Mouse (Mus musculus): ENCODE data around the gene Gramd2.

Gramd2 gene

GRCm38 (mm10) chr9:59668473-59668872 is 11.5 kb upstream of the Gramd2 start:
- no peak for DNase-seq

GRCm38 (mm10) chr9:59669172-59669571 is 10.8 kb upstream of the Gramd2 start:
- no peak for DNase-seq

- DNase-seq = peak; percentile 76
Measured at GRCm38 (mm10) chr9:59672195-59672894, 7.6 kb upstream of the Gramd2 start.

- DNase-seq = no peak
Measured at GRCm38 (mm10) chr9:59673427-59673826, 6.5 kb upstream of the Gramd2 start.

GRCm38 (mm10) chr9:59675598-59675997 is 4.3 kb upstream of the Gramd2 start:
- DNase-seq = no peak

- peak; percentile 78 for DNase-seq
Measured at GRCm38 (mm10) chr9:59678313-59678712, 1.6 kb upstream of the Gramd2 start.

GRCm38 (mm10) chr9:59680534-59680875 is 561 bp downstream of the Gramd2 start:
- DNase-seq = peak; percentile 29

GRCm38 (mm10) chr9:59684020-59684419 is 4.1 kb downstream of the Gramd2 start:
- no peak for DNase-seq

GRCm38 (mm10) chr9:59687416-59688046 is 7.6 kb downstream of the Gramd2 start:
- no peak for DNase-seq

GRCm38 (mm10) chr9:59691635-59692094 is 11.7 kb downstream of the Gramd2 start:
- no peak for DNase-seq

- no peak for DNase-seq
Measured at GRCm38 (mm10) chr9:59692145-59692544, 12.2 kb downstream of the Gramd2 start.

GRCm38 (mm10) chr9:59694571-59695450 is 14.9 kb downstream of the Gramd2 start:
- DNase-seq = no peak

- no peak for DNase-seq
Measured at GRCm38 (mm10) chr9:59695451-59695813, 15.5 kb downstream of the Gramd2 start.

GRCm38 (mm10) chr9:59696381-59696780 is 16.4 kb downstream of the Gramd2 start:
- no peak for DNase-seq

- no peak for DNase-seq
Measured at GRCm38 (mm10) chr9:59701094-59701493, 21.1 kb downstream of the Gramd2 start.

GRCm38 (mm10) chr9:59703099-59703498 is 23.2 kb downstream of the Gramd2 start:
- no peak for DNase-seq

GRCm38 (mm10) chr9:59706850-59707825 is 27.2 kb downstream of the Gramd2 start:
- DNase-seq = no peak

GRCm38 (mm10) chr9:59709225-59709624 is 29.3 kb downstream of the Gramd2 start:
- no peak for DNase-seq

GRCm38 (mm10) chr9:59716275-59716898 is 36.4 kb downstream of the Gramd2 start:
- no peak for DNase-seq

- DNase-seq = no peak
Measured at GRCm38 (mm10) chr9:59718237-59718636, 38.3 kb downstream of the Gramd2 start.

- no peak for DNase-seq
Measured at GRCm38 (mm10) chr9:59721144-59721543, 41.2 kb downstream of the Gramd2 start.

GRCm38 (mm10) chr9:59723096-59723657 is 43.2 kb downstream of the Gramd2 start:
- DNase-seq = peak; percentile 88

All from cerebellum, adult 9-10 months (tissue).